Mouse (Mus musculus): ENCODE results near the gene Mgat5b. TPM values are rescaled to one million over a fixed set of nuclear protein-coding genes. Genes with fewer than 3 reads are reported as not detected.

The Mgat5b gene
- polyA plus RNA-seq, 1 experiment from 2014 or later: 33.0 TPM

DNA sequence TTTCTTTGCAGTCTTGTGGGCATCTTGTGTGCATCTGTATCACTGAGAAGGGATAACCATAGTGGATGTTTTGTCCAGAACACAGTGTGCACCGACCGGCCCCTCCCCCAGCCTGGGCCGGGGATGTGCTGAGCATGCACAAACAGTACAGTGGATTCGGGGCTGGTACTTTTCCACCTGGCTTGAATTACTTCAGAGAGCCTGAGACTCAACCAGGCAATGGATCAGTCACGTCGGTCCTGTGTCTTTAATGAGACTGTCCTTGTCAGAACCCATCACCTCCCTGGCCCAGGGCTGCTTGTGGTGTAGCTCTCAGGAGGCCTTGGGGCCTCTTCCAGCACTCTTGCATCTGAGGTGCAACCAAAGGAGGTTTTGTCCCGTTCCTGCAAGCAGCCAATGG is 46.4 kb downstream of the Mgat5b start:
- Histone ChIP-seq H3K4me2 (ENCODE audit: low read length) (no peak overlapping the region), H3K9ac (replicated peaks; ENCODE audit: low read depth, low read length) (no peak overlapping the region), H3K27ac (ENCODE audit: low read length) (no peak overlapping the region), H3K9me3 (ENCODE audit: control insufficient read depth, low read length) (no peaks in the 10 kb centered on the region), H3K36me3 (ENCODE audit: control insufficient read depth, insufficient read depth) (peaks cover 22% of the 10 kb centered on the region), H3K4me3 (replicated peaks; ENCODE audit: low read length) (no peak overlapping the region), H3K4me1 (replicated peaks; ENCODE audit: control insufficient read depth, insufficient read depth, low read length) (no peaks in the 10 kb centered on the region), H3K27me3 (replicated peaks; ENCODE audit: control insufficient read depth, insufficient read depth, low read length) (no peaks in the 10 kb centered on the region)
- WGBS: 74% methylated on average over 7 of the region's 7 CpGs
- ATAC-seq: no peak

DNA sequence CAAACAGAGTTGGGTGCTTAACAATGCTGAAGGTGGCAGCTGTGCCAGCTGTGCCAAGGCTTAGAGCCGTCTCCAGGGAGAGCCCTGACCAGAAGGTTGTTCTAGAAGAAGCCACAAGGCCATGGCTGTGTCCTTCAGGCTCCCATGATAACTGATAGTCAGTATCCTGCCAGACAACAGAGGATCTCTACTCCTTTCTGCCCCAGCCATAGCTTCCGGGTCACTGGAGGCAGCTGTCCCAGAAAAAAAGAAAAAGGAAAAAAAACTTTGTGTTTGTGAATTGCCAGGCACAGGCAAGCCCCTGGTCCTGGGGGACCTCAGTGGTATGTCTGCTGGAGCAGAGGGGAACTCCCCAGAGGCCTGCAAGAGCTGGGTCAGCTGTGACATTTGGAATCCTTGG is 47.3 kb downstream of the Mgat5b start:
- H3K9ac ChIP-seq (replicated peaks; ENCODE audit: low read depth, low read length): no peak overlapping the region
- no peak overlapping the region for H3K4me3 ChIP-seq (replicated peaks; ENCODE audit: low read length)
- peaks cover 22% of the 10 kb centered on the region for H3K36me3 ChIP-seq (ENCODE audit: control insufficient read depth, insufficient read depth)
- WGBS: 84% methylated on average over 2 of the region's 2 CpGs
- H3K4me2 ChIP-seq (ENCODE audit: low read length): no peak overlapping the region
- no peak overlapping the region for H3K27ac ChIP-seq (ENCODE audit: low read length)
- no peak for ATAC-seq
- no peaks in the 10 kb centered on the region for H3K9me3 ChIP-seq (ENCODE audit: control insufficient read depth, low read length)
- H3K4me1 ChIP-seq (replicated peaks; ENCODE audit: control insufficient read depth, insufficient read depth, low read length): no peaks in the 10 kb centered on the region
- no peaks in the 10 kb centered on the region for H3K27me3 ChIP-seq (replicated peaks; ENCODE audit: control insufficient read depth, insufficient read depth, low read length)

DNA sequence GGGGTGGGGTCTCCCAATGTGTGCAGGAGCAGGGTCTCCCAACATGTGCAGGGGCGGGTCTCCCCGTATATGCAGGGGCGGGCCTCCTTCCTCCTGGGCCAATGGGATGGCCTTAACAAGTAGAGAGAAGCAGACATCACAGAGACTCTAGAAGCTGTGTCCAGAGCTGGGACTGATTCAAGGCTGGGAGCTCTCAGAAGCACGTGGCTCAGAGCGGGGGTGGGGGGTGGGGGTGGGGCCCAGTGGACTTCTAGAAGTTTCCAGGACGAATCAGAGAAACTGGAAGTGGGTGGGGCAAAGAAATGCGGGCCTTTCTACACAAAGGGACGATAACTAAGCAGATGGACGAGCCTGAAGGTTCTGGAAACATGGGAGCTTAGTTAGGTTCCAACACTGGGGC is 49.9 kb downstream of the Mgat5b start:
- H3K36me3 ChIP-seq (ENCODE audit: control insufficient read depth, insufficient read depth): peaks cover 16% of the 10 kb centered on the region

DNA sequence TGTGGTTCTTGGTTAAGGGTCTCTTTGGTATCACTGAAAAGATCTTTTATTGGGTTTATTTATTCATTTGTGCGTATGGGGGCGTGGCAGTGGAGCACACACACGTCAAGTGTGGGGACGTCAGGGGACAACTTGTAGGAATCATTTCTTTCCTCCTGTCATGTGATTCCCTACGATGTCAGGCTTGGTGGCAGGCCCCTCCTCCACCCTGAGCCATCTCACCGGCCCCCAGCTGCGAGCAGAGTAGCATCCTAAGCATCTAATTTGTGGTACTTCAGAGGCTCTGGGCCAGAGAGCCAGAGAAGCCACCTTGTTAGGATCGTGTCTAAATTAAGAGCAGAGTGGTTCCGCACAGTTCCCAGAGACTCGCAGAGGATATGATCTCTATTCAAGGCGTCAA is 50.8 kb downstream of the Mgat5b start:
- no peak overlapping the region for H3K4me2 ChIP-seq (ENCODE audit: low read length)
- no peak overlapping the region for H3K27ac ChIP-seq (ENCODE audit: low read length)
- H3K9ac ChIP-seq (replicated peaks; ENCODE audit: low read depth, low read length): no peak overlapping the region
- no peak overlapping the region for H3K4me3 ChIP-seq (replicated peaks; ENCODE audit: low read length)
- no peaks in the 10 kb centered on the region for H3K9me3 ChIP-seq (ENCODE audit: control insufficient read depth, low read length)
- H3K27me3 ChIP-seq (replicated peaks; ENCODE audit: control insufficient read depth, insufficient read depth, low read length): no peaks in the 10 kb centered on the region
- 71% methylated on average over 11 of the region's 11 CpGs for WGBS
- no peak for ATAC-seq
- H3K36me3 ChIP-seq (ENCODE audit: control insufficient read depth, insufficient read depth): peaks cover 13% of the 10 kb centered on the region
- H3K4me1 ChIP-seq (replicated peaks; ENCODE audit: control insufficient read depth, insufficient read depth, low read length): peaks cover 8% of the 10 kb centered on the region

More for the DNA sequence above, 49.9 kb downstream of the Mgat5b start:
- Histone ChIP-seq H3K4me1 (replicated peaks; ENCODE audit: control insufficient read depth, insufficient read depth, low read length) (peaks cover 8% of the 10 kb centered on the region), H3K4me3 (replicated peaks; ENCODE audit: low read length) (no peak overlapping the region), H3K9ac (replicated peaks; ENCODE audit: low read depth, low read length) (no peak overlapping the region), H3K9me3 (ENCODE audit: control insufficient read depth, low read length) (no peaks in the 10 kb centered on the region), H3K4me2 (ENCODE audit: low read length) (no peak overlapping the region), H3K27ac (ENCODE audit: low read length) (no peak overlapping the region), H3K27me3 (replicated peaks; ENCODE audit: control insufficient read depth, insufficient read depth, low read length) (no peaks in the 10 kb centered on the region)
- no peak for ATAC-seq
- 87% methylated on average over 8 of the region's 9 CpGs for WGBS

DNA sequence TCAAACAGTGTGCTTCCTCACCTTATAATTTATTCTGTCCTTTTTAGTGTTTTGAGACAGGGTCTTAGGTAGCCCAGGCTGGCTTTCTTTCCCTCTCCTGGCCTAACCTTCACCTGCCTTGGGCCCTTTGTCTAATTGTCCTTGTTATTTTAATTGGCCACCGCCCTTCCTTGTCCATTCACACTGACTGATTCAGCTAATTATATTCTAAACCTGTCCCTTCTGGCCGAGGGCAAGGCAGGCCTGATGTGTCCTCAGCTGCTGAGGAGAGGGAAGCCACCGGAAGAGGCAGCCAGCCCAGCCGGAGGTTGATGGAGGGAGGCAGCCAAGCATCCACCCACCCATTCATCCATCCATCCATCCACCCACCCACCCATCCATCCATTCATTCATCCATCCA is 52.2 kb downstream of the Mgat5b start:
- H3K27ac ChIP-seq (ENCODE audit: low read length): no peak overlapping the region
- H3K4me1 ChIP-seq (replicated peaks; ENCODE audit: control insufficient read depth, insufficient read depth, low read length): peaks cover 8% of the 10 kb centered on the region
- 58% methylated on average over 4 of the region's 4 CpGs for WGBS
- no peak for ATAC-seq
- peaks cover 13% of the 10 kb centered on the region for H3K36me3 ChIP-seq (ENCODE audit: control insufficient read depth, insufficient read depth)
- no peaks in the 10 kb centered on the region for H3K27me3 ChIP-seq (replicated peaks; ENCODE audit: control insufficient read depth, insufficient read depth, low read length)
- H3K9ac ChIP-seq (replicated peaks; ENCODE audit: low read depth, low read length): no peak overlapping the region; the same call in 1 of the 2 replicates
- no peak overlapping the region for H3K4me3 ChIP-seq (replicated peaks; ENCODE audit: low read length)
- no peaks in the 10 kb centered on the region for H3K9me3 ChIP-seq (ENCODE audit: control insufficient read depth, low read length)
- no peak overlapping the region for H3K4me2 ChIP-seq (ENCODE audit: low read length)

DNA sequence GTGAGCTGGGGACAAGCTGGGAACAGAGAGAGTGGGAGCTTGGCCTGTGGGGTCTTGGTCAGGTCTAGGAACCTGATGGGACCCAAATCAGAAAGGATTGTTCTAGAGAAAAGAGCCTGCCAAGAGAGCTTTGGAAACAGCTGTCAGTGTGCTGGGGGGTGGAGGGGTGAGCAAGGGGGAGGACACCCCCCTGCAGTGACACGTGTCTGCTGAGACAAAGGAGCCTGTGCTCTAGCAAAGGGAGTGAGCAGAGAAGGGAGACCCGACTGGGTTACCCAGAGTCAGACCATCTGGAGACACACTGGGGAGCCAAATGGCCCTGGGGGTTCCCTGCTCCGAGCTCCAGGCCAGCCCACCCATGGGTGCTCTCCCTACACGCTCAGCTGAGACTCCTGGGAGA is 54.2 kb downstream of the Mgat5b start:
- ATAC-seq: peak; percentile 86
- H3K4me1 ChIP-seq (replicated peaks; ENCODE audit: control insufficient read depth, insufficient read depth, low read length): peaks cover 8% of the 10 kb centered on the region
- H3K9ac ChIP-seq (replicated peaks; ENCODE audit: low read depth, low read length): no peak overlapping the region
- H3K4me2 ChIP-seq (ENCODE audit: low read length): no peak overlapping the region
- H3K27ac ChIP-seq (ENCODE audit: low read length): peak overlapping the region; percentile 74
- H3K27me3 ChIP-seq (replicated peaks; ENCODE audit: control insufficient read depth, insufficient read depth, low read length): no peaks in the 10 kb centered on the region
- 16% methylated on average over 4 of the region's 4 CpGs for WGBS
- H3K9me3 ChIP-seq (ENCODE audit: control insufficient read depth, low read length): no peaks in the 10 kb centered on the region
- H3K4me3 ChIP-seq (replicated peaks; ENCODE audit: low read length): no peak overlapping the region
- H3K36me3 ChIP-seq (ENCODE audit: control insufficient read depth, insufficient read depth): peaks cover 15% of the 10 kb centered on the region

DNA sequence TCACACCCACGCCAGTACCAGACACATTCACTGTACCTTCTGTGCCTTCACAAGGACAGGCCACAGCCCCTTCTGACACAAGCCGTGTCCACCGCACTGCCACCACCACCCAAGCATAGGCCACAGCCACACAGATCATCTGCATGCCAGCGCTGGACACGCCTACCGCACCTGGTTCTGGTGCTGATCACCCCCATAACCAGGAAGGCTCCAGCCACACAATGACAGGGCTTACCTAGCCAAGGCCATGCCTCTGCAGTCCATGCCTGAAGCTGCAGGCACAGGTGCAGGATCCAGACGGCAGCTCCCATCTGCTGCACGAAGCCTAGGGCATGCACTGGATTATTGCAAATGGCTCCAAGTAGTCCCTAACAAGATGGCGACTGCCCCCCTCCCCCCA is 54.8 kb downstream of the Mgat5b start:
- no peak overlapping the region for H3K4me2 ChIP-seq (ENCODE audit: low read length)
- no peaks in the 10 kb centered on the region for H3K27me3 ChIP-seq (replicated peaks; ENCODE audit: control insufficient read depth, insufficient read depth, low read length)
- 91% methylated on average over 9 of the region's 9 CpGs for WGBS
- peaks cover 17% of the 10 kb centered on the region for H3K36me3 ChIP-seq (ENCODE audit: control insufficient read depth, insufficient read depth)
- no peak overlapping the region for H3K9ac ChIP-seq (replicated peaks; ENCODE audit: low read depth, low read length)
- no peaks in the 10 kb centered on the region for H3K9me3 ChIP-seq (ENCODE audit: control insufficient read depth, low read length)
- peak overlapping the region; percentile 74 for H3K27ac ChIP-seq (ENCODE audit: low read length)
- ATAC-seq: no peak
- no peak overlapping the region for H3K4me3 ChIP-seq (replicated peaks; ENCODE audit: low read length)
- H3K4me1 ChIP-seq (replicated peaks; ENCODE audit: control insufficient read depth, insufficient read depth, low read length): peaks cover 8% of the 10 kb centered on the region

DNA sequence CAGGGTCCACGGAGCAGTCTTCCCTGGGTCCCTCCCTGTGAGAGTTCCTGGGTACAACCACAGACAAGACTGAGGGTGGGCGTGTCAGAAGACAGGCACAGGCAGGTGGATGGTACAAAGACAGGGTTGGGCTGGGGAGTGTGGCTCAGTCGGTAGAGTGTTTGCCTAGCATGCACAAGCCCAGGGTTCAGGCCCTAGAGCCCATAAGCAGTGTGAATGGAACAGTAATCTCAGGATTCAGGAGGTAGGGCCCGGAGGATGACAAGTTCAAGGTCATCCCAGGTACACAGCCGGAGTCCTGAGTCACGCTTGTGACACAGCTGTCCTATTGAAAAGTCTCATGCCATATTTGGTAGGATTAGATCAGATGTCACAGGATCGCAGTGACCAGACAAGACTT is 55.7 kb downstream of the Mgat5b start:
- peaks cover 8% of the 10 kb centered on the region for H3K4me1 ChIP-seq (replicated peaks; ENCODE audit: control insufficient read depth, insufficient read depth, low read length)
- H3K4me3 ChIP-seq (replicated peaks; ENCODE audit: low read length): no peak overlapping the region
- H3K27me3 ChIP-seq (replicated peaks; ENCODE audit: control insufficient read depth, insufficient read depth, low read length): no peaks in the 10 kb centered on the region
- H3K4me2 ChIP-seq (ENCODE audit: low read length): no peak overlapping the region
- WGBS: 91% methylated on average over 7 of the region's 7 CpGs
- ATAC-seq: no peak
- H3K9me3 ChIP-seq (ENCODE audit: control insufficient read depth, low read length): no peaks in the 10 kb centered on the region
- H3K27ac ChIP-seq (ENCODE audit: low read length): no peak overlapping the region
- H3K36me3 ChIP-seq (ENCODE audit: control insufficient read depth, insufficient read depth): peaks cover 16% of the 10 kb centered on the region
- H3K9ac ChIP-seq (replicated peaks; ENCODE audit: low read depth, low read length): no peak overlapping the region

DNA sequence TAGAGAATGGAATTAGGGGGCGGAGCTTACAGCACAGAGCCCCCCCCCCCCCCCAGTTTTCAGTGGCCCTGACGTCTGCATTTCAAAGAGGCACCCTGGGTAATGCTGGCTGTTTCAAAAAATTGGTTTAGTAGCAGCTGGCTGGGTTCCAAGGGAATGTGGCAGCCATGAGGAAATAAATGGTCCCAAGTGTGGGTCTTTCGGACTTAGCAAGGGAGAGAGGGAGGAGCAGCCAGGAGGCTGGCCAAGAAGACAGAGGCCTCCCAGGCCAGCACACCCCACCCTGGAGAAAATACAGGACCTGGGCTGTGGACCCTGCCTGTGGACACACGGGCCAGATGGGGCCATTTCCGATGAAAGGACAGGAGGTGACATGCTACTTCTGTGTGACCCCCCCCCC is 61.6 kb downstream of the Mgat5b start:
- H3K9ac ChIP-seq (replicated peaks; ENCODE audit: low read depth, low read length): no peak overlapping the region
- peaks cover 14% of the 10 kb centered on the region for H3K36me3 ChIP-seq (ENCODE audit: control insufficient read depth, insufficient read depth)
- peak overlapping the region; percentile 62 for H3K27ac ChIP-seq (ENCODE audit: low read length)
- H3K4me1 ChIP-seq (replicated peaks; ENCODE audit: control insufficient read depth, insufficient read depth, low read length): peaks cover 12% of the 10 kb centered on the region
- peak; percentile 19; the same call in 1 of the 2 replicates for ATAC-seq
- no peaks in the 10 kb centered on the region for H3K27me3 ChIP-seq (replicated peaks; ENCODE audit: control insufficient read depth, insufficient read depth, low read length)
- H3K4me2 ChIP-seq (ENCODE audit: low read length): no peak overlapping the region
- no peak overlapping the region for H3K4me3 ChIP-seq (replicated peaks; ENCODE audit: low read length)
- H3K9me3 ChIP-seq (ENCODE audit: control insufficient read depth, low read length): no peaks in the 10 kb centered on the region
- WGBS: 29% methylated on average over 5 of the region's 5 CpGs

DNA sequence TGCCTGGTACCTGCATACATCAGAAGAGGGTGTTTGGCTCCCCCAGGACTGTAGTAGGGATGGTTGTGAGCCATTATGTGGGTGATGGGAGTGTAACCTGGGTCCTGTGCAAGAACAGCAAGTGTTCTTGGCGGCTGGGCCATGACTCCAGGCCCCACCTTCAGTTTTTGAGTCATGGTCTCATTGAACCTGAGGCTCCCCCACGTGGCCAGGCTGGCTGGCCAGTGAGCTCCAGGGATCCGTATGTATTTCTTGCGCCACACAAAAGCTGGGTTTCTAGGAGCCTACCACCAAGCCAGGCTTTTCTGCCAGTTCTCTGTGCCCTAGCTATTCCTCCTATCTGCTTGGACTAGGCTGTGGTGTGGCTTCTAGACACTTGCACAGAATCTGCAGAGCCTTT is 63.9 kb downstream of the Mgat5b start:
- H3K4me2 ChIP-seq (ENCODE audit: low read length): no peak overlapping the region
- H3K27ac ChIP-seq (ENCODE audit: low read length): no peak overlapping the region
- no peak overlapping the region for H3K9ac ChIP-seq (replicated peaks; ENCODE audit: low read depth, low read length)
- no peak overlapping the region for H3K4me3 ChIP-seq (replicated peaks; ENCODE audit: low read length)
- H3K36me3 ChIP-seq (ENCODE audit: control insufficient read depth, insufficient read depth): peaks cover 18% of the 10 kb centered on the region; the same call in 1 of the 2 replicates
- WGBS: 51% methylated on average over 4 of the region's 4 CpGs
- H3K9me3 ChIP-seq (ENCODE audit: control insufficient read depth, low read length): no peaks in the 10 kb centered on the region
- no peaks in the 10 kb centered on the region for H3K27me3 ChIP-seq (replicated peaks; ENCODE audit: control insufficient read depth, insufficient read depth, low read length)
- H3K4me1 ChIP-seq (replicated peaks; ENCODE audit: control insufficient read depth, insufficient read depth, low read length): peaks cover 12% of the 10 kb centered on the region
- ATAC-seq: no peak

Data from forebrain, embryonic 16.5 days (tissue).